In the genomic region with DNA sequence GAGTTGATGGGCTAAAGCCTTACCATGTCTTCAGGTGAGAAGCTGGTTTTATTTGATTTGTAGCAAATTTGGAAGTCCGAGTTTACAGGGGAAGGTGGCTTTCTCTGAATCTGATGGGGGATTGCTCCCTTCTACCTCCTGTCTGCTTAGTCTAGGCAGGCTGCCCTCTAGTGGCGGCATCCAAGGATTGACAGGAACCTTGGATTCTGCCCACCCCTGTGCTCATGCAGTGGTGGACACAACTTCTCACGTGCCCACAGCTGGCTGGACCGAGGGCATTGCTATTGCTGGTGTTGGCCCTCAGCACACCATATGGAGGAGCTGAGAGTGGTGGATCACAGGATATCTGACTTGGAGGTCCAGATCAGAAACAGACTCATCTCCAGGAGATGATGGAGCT, we compare ENCODE assay signal across 10 mouse cellular contexts. TPM values are rescaled to one million over a fixed set of nuclear protein-coding genes. Genes with fewer than 3 reads are reported as not detected.
DNase-seq lines count a peak whose midpoint lies in the region; ATAC-seq and TF ChIP-seq lines count a peak whose summit lies in the region.
"Had no signal": no experiment of that assay in that cellular context is flagged by ENCODE, and none has a peak within 500 bp of the region (broad histone marks: within the 10 kb centered on the region; RNA-seq: fewer than 3 reads in every experiment).

No protein-coding gene starts in this region.

- no peak for TF ChIP-seq EP300 in CH12.LX (IDR thresholded peaks at IDR 0.05; ENCODE audit: low read length)

- H3K4me1 ChIP-seq in intestine, postnatal 0 days (replicated peaks; ENCODE audit: control insufficient read depth, insufficient read depth, low read length) = no peaks in the 10 kb centered on the region
- H3K4me1 ChIP-seq in intestine, embryonic 16.5 days (ENCODE audit: control insufficient read depth, insufficient read depth, low read length) = no peaks in the 10 kb centered on the region
- H3K4me1 ChIP-seq in CH12.LX (ENCODE audit: control insufficient read depth in 1 of 2, insufficient read depth in 2 of 2) = peaks cover 13 to 39% of the 10 kb centered on the region in 2 experiments
- H3K4me1 ChIP-seq in liver, embryonic 13.5 days (replicated peaks) = no peaks in the 10 kb centered on the region; the same call in 1 of the 2 replicates
- H3K4me1 ChIP-seq: embryonic facial prominence, embryonic 13.5 days; stomach, embryonic 15.5 days had no signal

- WGBS in intestine, postnatal 0 days = 36% methylated on average over 4 of the region's 4 CpGs
- WGBS in intestine, embryonic 16.5 days = 40% methylated on average over 4 of the region's 4 CpGs
- WGBS in liver, embryonic 13.5 days (ENCODE audit: insufficient replicate concordance) = 30% methylated on average over 4 of the region's 4 CpGs

- peak; percentile 84 for TF ChIP-seq CTCF in intestine, postnatal 0 days (IDR thresholded peaks at IDR 0.05; ENCODE audit: low read depth)
- peak; percentile 58 to 72; a peak in 3 of 4 replicates for TF ChIP-seq CTCF in CH12.LX (conservative IDR thresholded peaks at IDR 0.05 in 1 of 2, IDR thresholded peaks at IDR 0.05 in 1 of 2; ENCODE audit: low read depth in 2 of 2, low read length in 2 of 2)

- H3K4me2 ChIP-seq in intestine, postnatal 0 days (replicated peaks; ENCODE audit: low read depth) = no peak overlapping the region
- H3K4me2 ChIP-seq in intestine, embryonic 16.5 days (ENCODE audit: low read depth, low read length) = no peak overlapping the region
- H3K4me2 ChIP-seq in CH12.LX (ENCODE audit: insufficient read depth, low read depth, poor library complexity, severe bottlenecking) = no peak overlapping the region
- no peak overlapping the region for H3K4me2 ChIP-seq in liver, embryonic 13.5 days
- H3K4me2 ChIP-seq: embryonic facial prominence, embryonic 13.5 days; stomach, embryonic 15.5 days had no signal

- no peak for ATAC-seq in intestine, postnatal 0 days
- ATAC-seq in intestine, embryonic 16.5 days = no peak
- peak; percentile 65; the same call in 1 of the 2 replicates for ATAC-seq in erythroblast, adult 5-6 weeks (replicated peaks; ENCODE audit: low FRiP score, poor library complexity, severe bottlenecking)
- ATAC-seq in liver, embryonic 13.5 days (ENCODE audit: low read depth) = no peak
- no peak for ATAC-seq in inflammation-experienced regulatory T-cells, adult 6 months

- H3K27ac ChIP-seq in intestine, postnatal 0 days (ENCODE audit: low read depth, low read length) = no peak overlapping the region
- no peak overlapping the region for H3K27ac ChIP-seq in intestine, embryonic 16.5 days (ENCODE audit: low read length)
- H3K27ac ChIP-seq in CH12.LX (ENCODE audit: insufficient read depth, low read depth) = no peak overlapping the region
- no peak overlapping the region for H3K27ac ChIP-seq in liver, embryonic 13.5 days
- H3K27ac ChIP-seq: embryonic facial prominence, embryonic 13.5 days; stomach, embryonic 15.5 days had no signal

- H3K79me2 ChIP-seq in CH12.LX (replicated peaks; ENCODE audit: control insufficient read depth, extremely low read depth, insufficient read depth, poor library complexity, severe bottlenecking) = no peaks in the 10 kb centered on the region

- H3K9me3 ChIP-seq in intestine, postnatal 0 days (ENCODE audit: control insufficient read depth) = no peaks in the 10 kb centered on the region
- H3K9me3 ChIP-seq in intestine, embryonic 16.5 days (ENCODE audit: control insufficient read depth, low read length) = no peaks in the 10 kb centered on the region
- H3K9me3 ChIP-seq in CH12.LX (replicated peaks; ENCODE audit: low read length) = no peaks in the 10 kb centered on the region
- no peaks in the 10 kb centered on the region for H3K9me3 ChIP-seq in liver, embryonic 13.5 days (replicated peaks)
- H3K9me3 ChIP-seq: embryonic facial prominence, embryonic 13.5 days; stomach, embryonic 15.5 days had no signal

- H3K36me3 ChIP-seq in intestine, postnatal 0 days (ENCODE audit: control insufficient read depth, insufficient read depth) = peaks cover 36% of the 10 kb centered on the region
- 0 out of 2 replicates have a peak, but pooled peaks cover 3% of the 10 kb centered on the region for H3K36me3 ChIP-seq in intestine, embryonic 16.5 days (ENCODE audit: control insufficient read depth, insufficient read depth, low read length)
- H3K36me3 ChIP-seq in CH12.LX (replicated peaks in 1 of 2; ENCODE audit: control insufficient read depth in 1 of 2, insufficient read depth in 1 of 2, low read length in 1 of 2) = peaks cover 19 to 65% of the 10 kb centered on the region in 2 experiments
- peaks cover 35% of the 10 kb centered on the region for H3K36me3 ChIP-seq in liver, embryonic 13.5 days

- TF ChIP-seq RAD21 in CH12.LX (IDR thresholded peaks at IDR 0.05; ENCODE audit: low read depth, low read length) = peak; percentile 15

- no peak overlapping the region for H3K4me3 ChIP-seq in intestine, postnatal 0 days (ENCODE audit: low read depth, low read length)
- no peak overlapping the region for H3K4me3 ChIP-seq in intestine, embryonic 16.5 days (ENCODE audit: low read length)
- H3K4me3 ChIP-seq in CH12.LX (replicated peaks in 1 of 3; ENCODE audit: low read depth in 2 of 3, low read length in 2 of 3, poor library complexity in 1 of 3) = no peak overlapping the region
- H3K4me3 ChIP-seq in liver, embryonic 13.5 days (replicated peaks) = no peak overlapping the region
- H3K4me3 ChIP-seq: embryonic facial prominence, embryonic 13.5 days; stomach, embryonic 15.5 days had no signal

- H3K9ac ChIP-seq in intestine, postnatal 0 days (ENCODE audit: low read depth, low read length) = no peak overlapping the region
- H3K9ac ChIP-seq in intestine, embryonic 16.5 days (ENCODE audit: low read depth, low read length) = no peak overlapping the region
- H3K9ac ChIP-seq in CH12.LX (ENCODE audit: insufficient read depth, low read depth) = no peak overlapping the region
- no peak overlapping the region for H3K9ac ChIP-seq in liver, embryonic 13.5 days
- H3K9ac ChIP-seq: embryonic facial prominence, embryonic 13.5 days; stomach, embryonic 15.5 days had no signal

- DNase-seq in CH12.LX (ENCODE audit: extremely low read depth) = peak; percentile 55
- DNase-seq in adrenal gland, postnatal 14 days = peak; percentile 81
- peak; percentile 17 for DNase-seq in liver, embryonic 13.5 days
- peak; percentile 74 for DNase-seq in retina, postnatal 1 day

- no peaks in the 10 kb centered on the region for H3K27me3 ChIP-seq in intestine, postnatal 0 days (replicated peaks; ENCODE audit: control insufficient read depth, insufficient read depth, low read length)
- H3K27me3 ChIP-seq in intestine, embryonic 16.5 days (replicated peaks; ENCODE audit: control insufficient read depth, insufficient read depth, low read length) = no peaks in the 10 kb centered on the region
- no peaks in the 10 kb centered on the region for H3K27me3 ChIP-seq in CH12.LX (replicated peaks)
- no peaks in the 10 kb centered on the region for H3K27me3 ChIP-seq in liver, embryonic 13.5 days
- H3K27me3 ChIP-seq: embryonic facial prominence, embryonic 13.5 days; stomach, embryonic 15.5 days had no signal

- TF ChIP-seq POLR2A in CH12.LX (IDR thresholded peaks at IDR 0.05; ENCODE audit: low read depth, low read length) = no peak

- in situ Hi-C loops in CH12.LX (cut with MboI; ENCODE audit: low pct_ligation_motif_present, low pct_unique_long_range_greater_than_20kb, low sequenced_read_pairs) = loop anchor here (25.0 kb wide), 1 partner anchor 326 kb away; no protein-coding TSS in a partner anchor

- dilution Hi-C loops in CH12.LX (cut with MboI; ENCODE audit: extremely low pct_ligation_motif_present, extremely low pct_unique_long_range_greater_than_20kb, low sequenced_read_pairs) = no loop called here

TF ChIP-seq in CH12.LX, 34 proteins besides CTCF, POLR2A, EP300 and RAD21:
- TF ChIP-seq SMC3 (IDR thresholded peaks at IDR 0.05; ENCODE audit: low read depth, low read length) (peak; percentile 30), BHLHE40 (IDR thresholded peaks at IDR 0.05; ENCODE audit: low read depth, low read length) (peak; percentile 63), ZNF384 (IDR thresholded peaks at IDR 0.05; ENCODE audit: low read depth, low read length) (no peak)

RNA-seq across cellular contexts. Expression of gene Tbc1d22a, which starts 22.0 kb away (rescaled TPM):
- polyA plus RNA-seq in intestine, postnatal 0 days (2015; fragmentation: Nextera tagmentation; extraction: Ambion mirVana) = 15.3 and 16.7 TPM in 2 replicates
- polyA plus RNA-seq in intestine, embryonic 16.5 days (2015; fragmentation: Nextera tagmentation; extraction: Ambion mirVana) = 12.5 and 13.7 TPM in 2 replicates
- total RNA-seq in CH12.LX (2012; rRNA removed) (15.0 and 20.2 TPM in 2 replicates), CH12.LX (2014; rRNA removed) (19.4 and 21.1 TPM in 2 replicates)
- polyA plus RNA-seq in CH12.LX (2012; ENCODE audit: insufficient read length, low read depth) = 16.5 and 17.6 TPM in 2 replicates
- 26.8 and 32.0 TPM in 2 replicates for total RNA-seq in adrenal gland, postnatal 14 days (2021)
- 2.5 and 3.5 TPM in 2 replicates for total RNA-seq in erythroblast, adult 5-6 weeks (2015; ENCODE audit: low replicate concordance)
- 7.4 and 7.8 TPM in 2 replicates for total RNA-seq in erythroblast, adult 5-6 weeks (2017; ENCODE audit: low replicate concordance)
- polyA plus RNA-seq in liver, embryonic 13.5 days (2015; fragmentation: Nextera tagmentation; extraction: Ambion mirVana) = 7.3 and 7.4 TPM in 2 replicates
- 10 to 100 TPM; 10.6 to 12.5 (median 11.6) TPM for polyA plus RNA-seq in inflammation-experienced regulatory T-cells, adult 6 months (2017; shearing (Covaris generic))

RNA-seq across cellular contexts. Expression of gene Cerk, which starts 50.3 kb away (rescaled TPM):
- polyA plus RNA-seq in intestine, postnatal 0 days (2015; fragmentation: Nextera tagmentation; extraction: Ambion mirVana) = 4.1 and 4.2 TPM in 2 replicates
- 7.9 and 8.0 TPM in 2 replicates for polyA plus RNA-seq in intestine, embryonic 16.5 days (2015; fragmentation: Nextera tagmentation; extraction: Ambion mirVana)
- total RNA-seq in CH12.LX (2012; rRNA removed) = 8.8 and 10.3 TPM in 2 replicates
- 3.7 and 4.4 TPM in 2 replicates for total RNA-seq in CH12.LX (2014; rRNA removed)
- polyA plus RNA-seq in CH12.LX (2012; ENCODE audit: insufficient read length, low read depth) = 2.2 and 2.5 TPM in 2 replicates
- total RNA-seq in adrenal gland, postnatal 14 days (2021) = 31.5 and 33.0 TPM in 2 replicates
- total RNA-seq in erythroblast, adult 5-6 weeks (2015; ENCODE audit: low replicate concordance) = 7.1 and 7.9 TPM in 2 replicates
- 7.9 and 9.8 TPM in 2 replicates for total RNA-seq in erythroblast, adult 5-6 weeks (2017; ENCODE audit: low replicate concordance)
- polyA plus RNA-seq in liver, embryonic 13.5 days (2015; fragmentation: Nextera tagmentation; extraction: Ambion mirVana) = 3.2 and 3.7 TPM in 2 replicates
- 1 to 10 TPM; 2.3 to 6.6 (median 5.9) TPM for polyA plus RNA-seq in inflammation-experienced regulatory T-cells, adult 6 months (2017; shearing (Covaris generic))

Comparison
In these comparisons a context has a peak if more than half of its experiments do, and no peak if none do; other contexts are left out.
1. DNase-seq: peak in every context shown above with its lines; median percentile 81 in adrenal gland, postnatal 14 days; 74 in retina, postnatal 1 day; 55 in CH12.LX; 17 in liver, embryonic 13.5 days.